Mouse (Mus musculus): Measurements from ENCODE around the gene Tnik. TPM values are rescaled to one million over a fixed set of nuclear protein-coding genes. Genes with fewer than 3 reads are reported as not detected.

Tnik gene
- polyA plus RNA-seq, 1 experiment, result 0.21 TPM

- Histone ChIP-seq H3K79me3 (ENCODE audit: low read depth) (no peaks in the 10 kb centered on the region), H3ac (ENCODE audit: control insufficient read depth, insufficient read length, low read depth) (no peak overlapping the region), H3K27me3 (ENCODE audit: control insufficient read depth, insufficient read depth, insufficient read length) (no peaks in the 10 kb centered on the region), H3K36me3 (ENCODE audit: control insufficient read depth, insufficient read depth) (no peaks in the 10 kb centered on the region), H3K79me2 (ENCODE audit: control insufficient read depth, insufficient read depth) (no peaks in the 10 kb centered on the region), H3K4me3 (ENCODE audit: insufficient read depth, poor library complexity, severe bottlenecking) (no peak overlapping the region)
- TF ChIP-seq MYOG (IDR thresholded peaks at IDR 0.05; ENCODE audit: control insufficient read depth, extremely low read depth, insufficient read length), result no peak
- peak; percentile 31 for TF ChIP-seq CEBPB (IDR thresholded peaks at IDR 0.05; ENCODE audit: low read depth)
Measured at GRCm38 (mm10) chr3:28524562-28524961, 261.5 kb downstream of the Tnik start.

- H3K79me2 ChIP-seq (ENCODE audit: control insufficient read depth, insufficient read depth), result no peaks in the 10 kb centered on the region
- no peaks in the 10 kb centered on the region for H3K79me3 ChIP-seq (ENCODE audit: low read depth)
- TF ChIP-seq CEBPB (IDR thresholded peaks at IDR 0.05; ENCODE audit: low read depth) (no peak), MYOG (IDR thresholded peaks at IDR 0.05; ENCODE audit: control insufficient read depth, extremely low read depth, insufficient read length) (no peak), MYOD1 (IDR thresholded peaks at IDR 0.05; ENCODE audit: control insufficient read depth, insufficient read length, low read depth) (no peak), CTCF (IDR thresholded peaks at IDR 0.05; ENCODE audit: control insufficient read depth, insufficient read depth, insufficient read length) (no peak), FOSL1 (IDR thresholded peaks at IDR 0.05; ENCODE audit: insufficient read depth, low read length, poor library complexity, severe bottlenecking) (no peak), USF1 (IDR thresholded peaks at IDR 0.05; ENCODE audit: low read depth) (no peak), MAX (IDR thresholded peaks at IDR 0.05) (no peak)
- H3K4me3 ChIP-seq (ENCODE audit: insufficient read depth, poor library complexity, severe bottlenecking), result no peak overlapping the region
- no peaks in the 10 kb centered on the region for H3K36me3 ChIP-seq (ENCODE audit: control insufficient read depth, insufficient read depth)
- no peak overlapping the region for H3ac ChIP-seq (ENCODE audit: control insufficient read depth, insufficient read length, low read depth)
- H3K27me3 ChIP-seq (ENCODE audit: control insufficient read depth, insufficient read depth, insufficient read length), result no peaks in the 10 kb centered on the region
Measured at GRCm38 (mm10) chr3:28526671-28527070, 263.7 kb downstream of the Tnik start.

- no peaks in the 10 kb centered on the region for H3K27me3 ChIP-seq (ENCODE audit: control insufficient read depth, insufficient read depth, insufficient read length)
- TF ChIP-seq CTCF (IDR thresholded peaks at IDR 0.05; ENCODE audit: control insufficient read depth, insufficient read depth, insufficient read length) (no peak), CEBPB (IDR thresholded peaks at IDR 0.05; ENCODE audit: low read depth) (no peak), MAX (IDR thresholded peaks at IDR 0.05) (no peak), MYOD1 (IDR thresholded peaks at IDR 0.05; ENCODE audit: control insufficient read depth, insufficient read length, low read depth) (no peak), USF1 (IDR thresholded peaks at IDR 0.05; ENCODE audit: low read depth) (no peak), MYOG (IDR thresholded peaks at IDR 0.05; ENCODE audit: control insufficient read depth, extremely low read depth, insufficient read length) (no peak), FOSL1 (IDR thresholded peaks at IDR 0.05; ENCODE audit: insufficient read depth, low read length, poor library complexity, severe bottlenecking) (no peak)
- no peak overlapping the region for H3ac ChIP-seq (ENCODE audit: control insufficient read depth, insufficient read length, low read depth)
- H3K79me2 ChIP-seq (ENCODE audit: control insufficient read depth, insufficient read depth), result no peaks in the 10 kb centered on the region
- H3K36me3 ChIP-seq (ENCODE audit: control insufficient read depth, insufficient read depth), result no peaks in the 10 kb centered on the region
- H3K4me3 ChIP-seq (ENCODE audit: insufficient read depth, poor library complexity, severe bottlenecking), result no peak overlapping the region
- no peaks in the 10 kb centered on the region for H3K79me3 ChIP-seq (ENCODE audit: low read depth)
Measured at GRCm38 (mm10) chr3:28527231-28527630, 264.2 kb downstream of the Tnik start.

- H3K27me3 ChIP-seq (ENCODE audit: control insufficient read depth, insufficient read depth, insufficient read length), result no peaks in the 10 kb centered on the region
- no peaks in the 10 kb centered on the region for H3K79me2 ChIP-seq (ENCODE audit: control insufficient read depth, insufficient read depth)
- H3K79me3 ChIP-seq (ENCODE audit: low read depth), result no peaks in the 10 kb centered on the region
- H3ac ChIP-seq (ENCODE audit: control insufficient read depth, insufficient read length, low read depth), result no peak overlapping the region
- TF ChIP-seq MYOD1 (IDR thresholded peaks at IDR 0.05; ENCODE audit: control insufficient read depth, insufficient read length, low read depth) (no peak), FOSL1 (IDR thresholded peaks at IDR 0.05; ENCODE audit: insufficient read depth, low read length, poor library complexity, severe bottlenecking) (no peak), CTCF (IDR thresholded peaks at IDR 0.05; ENCODE audit: control insufficient read depth, insufficient read depth, insufficient read length) (no peak), MYOG (IDR thresholded peaks at IDR 0.05; ENCODE audit: control insufficient read depth, extremely low read depth, insufficient read length) (no peak)
- no peaks in the 10 kb centered on the region for H3K36me3 ChIP-seq (ENCODE audit: control insufficient read depth, insufficient read depth)
- no peak overlapping the region for H3K4me3 ChIP-seq (ENCODE audit: insufficient read depth, poor library complexity, severe bottlenecking)
Measured at GRCm38 (mm10) chr3:28529548-28529947, 266.5 kb downstream of the Tnik start.

- Histone ChIP-seq H3K36me3 (ENCODE audit: control insufficient read depth, insufficient read depth) (no peaks in the 10 kb centered on the region), H3K27me3 (ENCODE audit: control insufficient read depth, insufficient read depth, insufficient read length) (no peaks in the 10 kb centered on the region), H3K4me3 (ENCODE audit: insufficient read depth, poor library complexity, severe bottlenecking) (no peak overlapping the region), H3K79me3 (ENCODE audit: low read depth) (no peaks in the 10 kb centered on the region), H3K79me2 (ENCODE audit: control insufficient read depth, insufficient read depth) (no peaks in the 10 kb centered on the region), H3ac (ENCODE audit: control insufficient read depth, insufficient read length, low read depth) (no peak overlapping the region)
- TF ChIP-seq CEBPB (IDR thresholded peaks at IDR 0.05; ENCODE audit: low read depth) (no peak), MYOD1 (IDR thresholded peaks at IDR 0.05; ENCODE audit: control insufficient read depth, insufficient read length, low read depth) (no peak), MAX (IDR thresholded peaks at IDR 0.05) (no peak), USF1 (IDR thresholded peaks at IDR 0.05; ENCODE audit: low read depth) (no peak)
Measured at GRCm38 (mm10) chr3:28531294-28531956, 268.4 kb downstream of the Tnik start.

- H3K36me3 ChIP-seq (ENCODE audit: control insufficient read depth, insufficient read depth), result no peaks in the 10 kb centered on the region
- H3K4me3 ChIP-seq (ENCODE audit: insufficient read depth, poor library complexity, severe bottlenecking), result no peak overlapping the region
- no peaks in the 10 kb centered on the region for H3K79me3 ChIP-seq (ENCODE audit: low read depth)
- H3K27me3 ChIP-seq (ENCODE audit: control insufficient read depth, insufficient read depth, insufficient read length), result no peaks in the 10 kb centered on the region
- no peaks in the 10 kb centered on the region for H3K79me2 ChIP-seq (ENCODE audit: control insufficient read depth, insufficient read depth)
- no peak overlapping the region for H3ac ChIP-seq (ENCODE audit: control insufficient read depth, insufficient read length, low read depth)
- TF ChIP-seq FOSL1 (IDR thresholded peaks at IDR 0.05; ENCODE audit: insufficient read depth, low read length, poor library complexity, severe bottlenecking) (no peak), MYOD1 (IDR thresholded peaks at IDR 0.05; ENCODE audit: control insufficient read depth, insufficient read length, low read depth) (no peak)
Measured at GRCm38 (mm10) chr3:28532666-28533065, 269.7 kb downstream of the Tnik start.

Data from C2C12 (cell line).